Mouse (Mus musculus): ENCODE results near the gene Dlg2. TPM values are rescaled to one million over a fixed set of nuclear protein-coding genes. Genes with fewer than 3 reads are reported as not detected.

Gene Dlg2
- total RNA-seq, 2 experiments from 2014 or later: 295 to 301 TPM

- TF ChIP-seq CTCF (IDR thresholded peaks at IDR 0.05): no peak
- no peak for DNase-seq (ENCODE audit: extremely low spot score in 1 of 2, low spot score in 2 of 2)
- no peak overlapping the region for H3K27ac ChIP-seq
- no peak overlapping the region for H3K4me3 ChIP-seq
- intact Hi-C loops (cut with DNase I): no loop called here
These were observed 1952.2 kb downstream of the Dlg2 start for GRCm38 (mm10) chr7:92428629-92429028.

GRCm38 (mm10) chr7:92430254-92430653, 1953.8 kb downstream of the Dlg2 start:
- Histone ChIP-seq H3K27ac (no peak overlapping the region), H3K4me3 (no peak overlapping the region)
- intact Hi-C loops (cut with DNase I): no loop called here
- no peak for TF ChIP-seq CTCF (IDR thresholded peaks at IDR 0.05)
- DNase-seq (ENCODE audit: extremely low spot score in 1 of 2, low spot score in 2 of 2): no peak

GRCm38 (mm10) chr7:92437168-92437567, 1960.7 kb downstream of the Dlg2 start:
- no peak for TF ChIP-seq CTCF (IDR thresholded peaks at IDR 0.05)
- intact Hi-C loops (cut with DNase I): no loop called here
- Histone ChIP-seq H3K27ac (no peak overlapping the region), H3K4me3 (no peak overlapping the region)
- no peak for DNase-seq (ENCODE audit: extremely low spot score in 1 of 2, low spot score in 2 of 2)

- H3K4me3 ChIP-seq: no peak overlapping the region
- no peak for TF ChIP-seq CTCF (IDR thresholded peaks at IDR 0.05)
- intact Hi-C loops (cut with DNase I): no loop called here
- DNase-seq (ENCODE audit: extremely low spot score in 1 of 2, low spot score in 2 of 2): no peak
- no peak overlapping the region for H3K27ac ChIP-seq
These were observed 1963.3 kb downstream of the Dlg2 start for GRCm38 (mm10) chr7:92439503-92440487.

GRCm38 (mm10) chr7:92441611-92442010, 1965.1 kb downstream of the Dlg2 start:
- intact Hi-C loops (cut with DNase I): no loop called here
- no peak for DNase-seq (ENCODE audit: extremely low spot score in 1 of 2, low spot score in 2 of 2)
- H3K4me3 ChIP-seq: no peak overlapping the region
- no peak for TF ChIP-seq CTCF (IDR thresholded peaks at IDR 0.05)
- no peak overlapping the region for H3K27ac ChIP-seq

GRCm38 (mm10) chr7:92442082-92442481, 1965.6 kb downstream of the Dlg2 start:
- TF ChIP-seq CTCF (IDR thresholded peaks at IDR 0.05): no peak
- no peak overlapping the region for H3K4me3 ChIP-seq
- no peak for DNase-seq (ENCODE audit: extremely low spot score in 1 of 2, low spot score in 2 of 2)
- no peak overlapping the region for H3K27ac ChIP-seq
- intact Hi-C loops (cut with DNase I): no loop called here

GRCm38 (mm10) chr7:92447938-92448337, 1971.5 kb downstream of the Dlg2 start:
- TF ChIP-seq CTCF (IDR thresholded peaks at IDR 0.05): no peak
- DNase-seq (ENCODE audit: extremely low spot score in 1 of 2, low spot score in 2 of 2): no peak
- intact Hi-C loops (cut with DNase I): no loop called here
- H3K27ac ChIP-seq: no peak overlapping the region
- H3K4me3 ChIP-seq: no peak overlapping the region

GRCm38 (mm10) chr7:92448782-92449575, 1972.5 kb downstream of the Dlg2 start:
- intact Hi-C loops (cut with DNase I): no loop called here
- Histone ChIP-seq H3K4me3 (no peak overlapping the region), H3K27ac (no peak overlapping the region)
- no peak for TF ChIP-seq CTCF (IDR thresholded peaks at IDR 0.05)
- no peak for DNase-seq (ENCODE audit: extremely low spot score in 1 of 2, low spot score in 2 of 2)

- no peak overlapping the region for H3K27ac ChIP-seq
- TF ChIP-seq CTCF (IDR thresholded peaks at IDR 0.05): no peak
- no peak for DNase-seq (ENCODE audit: extremely low spot score in 1 of 2, low spot score in 2 of 2)
- no peak overlapping the region for H3K4me3 ChIP-seq
- intact Hi-C loops (cut with DNase I): no loop called here
These were observed 1977.7 kb downstream of the Dlg2 start for GRCm38 (mm10) chr7:92454176-92454575.

- no peak overlapping the region for H3K4me3 ChIP-seq
- no peak for DNase-seq (ENCODE audit: extremely low spot score in 1 of 2, low spot score in 2 of 2)
- H3K27ac ChIP-seq: no peak overlapping the region
- intact Hi-C loops (cut with DNase I): no loop called here
- TF ChIP-seq CTCF (IDR thresholded peaks at IDR 0.05): no peak
These were observed 1979.5 kb downstream of the Dlg2 start for GRCm38 (mm10) chr7:92455927-92456326.

GRCm38 (mm10) chr7:92457791-92458190, 1981.3 kb downstream of the Dlg2 start:
- Histone ChIP-seq H3K4me3 (no peak overlapping the region), H3K27ac (no peak overlapping the region)
- intact Hi-C loops (cut with DNase I): no loop called here
- no peak for DNase-seq (ENCODE audit: extremely low spot score in 1 of 2, low spot score in 2 of 2)
- no peak for TF ChIP-seq CTCF (IDR thresholded peaks at IDR 0.05)

GRCm38 (mm10) chr7:92458308-92458707, 1981.8 kb downstream of the Dlg2 start:
- Histone ChIP-seq H3K4me3 (no peak overlapping the region), H3K27ac (no peak overlapping the region)
- no peak for DNase-seq (ENCODE audit: extremely low spot score in 1 of 2, low spot score in 2 of 2)
- intact Hi-C loops (cut with DNase I): no loop called here
- no peak for TF ChIP-seq CTCF (IDR thresholded peaks at IDR 0.05)
